Mouse (Mus musculus) gastrocnemius, adult 18-20 months (tissue): Measurements from ENCODE around the gene Mag. TPM values are rescaled to one million over a fixed set of nuclear protein-coding genes. Genes with fewer than 3 reads are reported as not detected.
A peak's percentile ranks its signal among the peaks of the same experiment; 100 is the strongest.
"Not testable (repeated sequence)": the region's sequence is repeated elsewhere in the genome, so short reads cannot be mapped to it uniquely, and the experiment has no call there.

ENCODE experiments used
- DNase-seq: peaks from one replicate; pipeline ENCODE4 v3.0.0; 2021; ENCODE audit warnings: low spot score
- long read RNA-seq, 2 experiments: library from polyadenylated mRNA; stranded (forward); transcript quantifications; one replicate each; pipeline ENCODE4 v2.0.0; 2021
- total RNA-seq, 2 experiments: library from RNA; stranded (reverse); gene quantifications; 2 replicates each; pipeline ENCODE4 v1.2.3; 2021

The Mag gene
- total RNA-seq: under 1 TPM; 0.48 to 0.76 TPM
- long read RNA-seq, experiment 1: 0 reads
- long read RNA-seq, experiment 2: 0 reads

GRCm38 (mm10) chr7:30914732-30915131 is at the start of gene Mag:
Gene Mag (minus strand): TSS chr7:30914873.
- DNase-seq: no peak

- no peak for DNase-seq
Measured at GRCm38 (mm10) chr7:30964366-30964765, 49.7 kb upstream of the Mag start.

GRCm38 (mm10) chr7:30962862-30963261 is 48.2 kb upstream of the Mag start:
- no peak for DNase-seq

GRCm38 (mm10) chr7:30959786-30960349 is 45.2 kb upstream of the Mag start:
- DNase-seq: no peak

- DNase-seq: no peak
Measured at GRCm38 (mm10) chr7:30958866-30959487, 44.3 kb upstream of the Mag start.

- no peak for DNase-seq
Measured at GRCm38 (mm10) chr7:30958109-30958865, 43.6 kb upstream of the Mag start.

- DNase-seq: peak; percentile 92
Measured at GRCm38 (mm10) chr7:30957367-30957783, 42.7 kb upstream of the Mag start.

- DNase-seq: peak; percentile 75
Measured at GRCm38 (mm10) chr7:30956756-30957366, 42.2 kb upstream of the Mag start, which contains the start of gene Usf2. Gene Usf2 (minus strand): TSS chr7:30956803.

- no peak for DNase-seq
Measured at GRCm38 (mm10) chr7:30956357-30956751, 41.7 kb upstream of the Mag start.

GRCm38 (mm10) chr7:30955584-30956356 is 41.1 kb upstream of the Mag start:
- peak; percentile 94 for DNase-seq

- no peak for DNase-seq
Measured at GRCm38 (mm10) chr7:30954971-30955520, 40.4 kb upstream of the Mag start.

- DNase-seq: no peak
Measured at GRCm38 (mm10) chr7:30954036-30954435, 39.4 kb upstream of the Mag start.

- DNase-seq: no peak
Measured at GRCm38 (mm10) chr7:30953459-30953858, 38.8 kb upstream of the Mag start.

GRCm38 (mm10) chr7:30952441-30953265 is 38.0 kb upstream of the Mag start:
- DNase-seq: no peak

- not testable (repeated sequence) for DNase-seq
Measured at GRCm38 (mm10) chr7:30949902-30950301, 35.2 kb upstream of the Mag start.

- no peak for DNase-seq
Measured at GRCm38 (mm10) chr7:30945876-30946275, 31.2 kb upstream of the Mag start.

GRCm38 (mm10) chr7:30945466-30945865 is 30.8 kb upstream of the Mag start:
- not testable (repeated sequence) for DNase-seq

- DNase-seq: not testable (repeated sequence)
Measured at GRCm38 (mm10) chr7:30944706-30945105, 30.0 kb upstream of the Mag start.

- no peak for DNase-seq
Measured at GRCm38 (mm10) chr7:30943909-30944635, 29.4 kb upstream of the Mag start, which contains the start of gene Hamp. Gene Hamp (minus strand): TSS chr7:30944032.
